Mouse (Mus musculus) myocyte (in vitro differentiated cells): ENCODE measurements at regions not wholly inside any gene's neighbourhood (a gene's known extent, or its start where the extent isn't known, plus 50 kb on each side); places are given as distances from the start of the nearest gene placed in this dataset.

ENCODE experiments used
- H3K27me3 ChIP-seq: one replicate; pipeline ENCODE4 v1.6.1; 2011; ENCODE audit not compliant: control insufficient read depth, insufficient read depth, insufficient read length
- H3K36me3 ChIP-seq: one replicate; pipeline ENCODE4 v1.6.1; 2011; ENCODE audit not compliant: control insufficient read depth, insufficient read depth
- H3K4me2 ChIP-seq: one replicate; pipeline ENCODE4 v1.6.1; 2011; ENCODE audit warnings: low read depth, control low read depth
- H3K4me3 ChIP-seq: one replicate; pipeline ENCODE4 v1.5.1; 2011; ENCODE audit warnings: mild to moderate bottlenecking, control low read depth, moderate library complexity
- H3K79me2 ChIP-seq: one replicate; pipeline ENCODE4 v1.6.1; 2011; ENCODE audit not compliant: control insufficient read depth, insufficient read depth
- H3ac ChIP-seq: one replicate; pipeline ENCODE4 v1.6.1; 2011; ENCODE audit not compliant: control insufficient read depth, insufficient read length
- CEBPB ChIP-seq: IDR thresholded peaks from 2 replicates; pipeline ENCODE4 v1.6.1; 2011; ENCODE audit warnings: mild to moderate bottlenecking, moderate library complexity; ENCODE audit not compliant: poor library complexity, insufficient read depth, severe bottlenecking
- E2F4 ChIP-seq: IDR thresholded peaks from one replicate; pipeline ENCODE4 v1.6.1; 2011; ENCODE audit warnings: mild to moderate bottlenecking, control low read depth, moderate library complexity; ENCODE audit not compliant: insufficient read depth
- MAX ChIP-seq: IDR thresholded peaks from one replicate; pipeline ENCODE4 v1.6.1; 2011; ENCODE audit warnings: low read depth, mild to moderate bottlenecking, control low read depth
- MYOD1 ChIP-seq, 3 experiments: IDR thresholded peaks; one replicate each; pipeline ENCODE4 v1.6.1; 2011; ENCODE audit warnings: control low read depth in 2 of 3, low read depth in 2 of 3, mild to moderate bottlenecking in 2 of 3, moderate library complexity in 1 of 3; ENCODE audit not compliant: insufficient read length in 2 of 3, control insufficient read depth in 1 of 3
- MYOG ChIP-seq, 3 experiments: IDR thresholded peaks; one replicate each; pipeline ENCODE4 v1.6.1; 2011; ENCODE audit warnings: control low read depth in 2 of 3, low read depth in 2 of 3, mild to moderate bottlenecking in 2 of 3; ENCODE audit not compliant: insufficient read length in 2 of 3, control insufficient read depth in 1 of 3, insufficient read depth in 1 of 3
- POLR2A ChIP-seq: IDR thresholded peaks from one replicate; pipeline ENCODE4 v1.6.1; 2011; ENCODE audit warnings: low read depth, mild to moderate bottlenecking, control low read depth, moderate library complexity; ENCODE audit not compliant: insufficient read length
- POLR2AphosphoS2 ChIP-seq: IDR thresholded peaks from one replicate; pipeline ENCODE4 v1.6.1; 2011; ENCODE audit warnings: low read depth, control low read depth; ENCODE audit not compliant: insufficient read length
- REST ChIP-seq: IDR thresholded peaks from one replicate; pipeline ENCODE4 v1.6.1; 2011; ENCODE audit warnings: mild to moderate bottlenecking, control low read depth, moderate library complexity; ENCODE audit not compliant: insufficient read depth, insufficient read length
- SRF ChIP-seq: IDR thresholded peaks from one replicate; pipeline ENCODE4 v1.6.1; 2011; ENCODE audit warnings: low read depth; ENCODE audit not compliant: control insufficient read depth, insufficient read length
- TCF12 ChIP-seq: IDR thresholded peaks from one replicate; pipeline ENCODE4 v1.6.1; 2011; ENCODE audit warnings: mild to moderate bottlenecking, control low read depth; ENCODE audit not compliant: poor library complexity, insufficient read depth, severe bottlenecking
- TCF3 ChIP-seq: IDR thresholded peaks from one replicate; pipeline ENCODE4 v1.6.1; 2011; ENCODE audit warnings: low read depth, control low read depth; ENCODE audit not compliant: insufficient read length
- USF1 ChIP-seq: IDR thresholded peaks from one replicate; pipeline ENCODE4 v1.6.1; 2011; ENCODE audit warnings: low read depth, mild to moderate bottlenecking, control low read depth, moderate library complexity

GRCm38 (mm10) chr3:133748756-133749737 is 204.1 kb upstream of the Tet2 start:
- Histone ChIP-seq H3K36me3 (no peaks in the 10 kb centered on the region), H3K79me2 (no peaks in the 10 kb centered on the region)
- TF ChIP-seq POLR2A (no peak), MYOG (IDR thresholded peaks at IDR 0.05; ENCODE audit: control insufficient read depth in 1 of 3, insufficient read depth in 1 of 3, insufficient read length in 2 of 3, low read depth in 2 of 3) (no peak), TCF12 (no peak), MYOD1 (IDR thresholded peaks at IDR 0.05; ENCODE audit: control insufficient read depth in 1 of 3, insufficient read length in 2 of 3, low read depth in 2 of 3) (no peak), SRF (no peak), REST (no peak)

DNA sequence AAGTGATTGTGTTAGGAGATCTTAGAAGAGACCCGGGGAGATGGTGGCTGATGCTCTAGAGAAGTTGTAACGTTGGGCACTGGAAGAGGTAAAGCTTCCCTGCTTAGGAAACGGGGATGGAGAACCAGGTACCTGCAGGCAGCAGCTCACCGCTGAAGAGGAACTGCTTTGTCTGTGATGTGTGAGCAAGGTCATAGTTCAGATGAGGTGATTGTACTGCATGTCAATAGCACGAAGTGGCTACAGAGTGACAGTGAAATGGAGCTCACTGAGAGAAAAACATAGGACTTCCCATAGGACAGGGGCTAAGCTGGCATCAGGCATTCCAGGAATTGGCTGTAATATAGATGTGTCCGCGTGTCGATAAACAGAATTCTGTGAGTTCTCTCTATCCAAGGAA is 205.1 kb upstream of the Tet2 start:
- no peak overlapping the region for H3K4me2 ChIP-seq
- no peaks in the 10 kb centered on the region for H3K36me3 ChIP-seq
- no peak overlapping the region for H3ac ChIP-seq
- no peaks in the 10 kb centered on the region for H3K27me3 ChIP-seq
- no peaks in the 10 kb centered on the region for H3K79me2 ChIP-seq
- TF ChIP-seq E2F4 (no peak), MYOD1 (IDR thresholded peaks at IDR 0.05; ENCODE audit: control insufficient read depth in 1 of 3, insufficient read length in 2 of 3, low read depth in 2 of 3) (no peak), TCF12 (no peak), TCF3 (no peak), USF1 (no peak), POLR2A (no peak), SRF (no peak), POLR2AphosphoS2 (no peak), MYOG (IDR thresholded peaks at IDR 0.05; ENCODE audit: control insufficient read depth in 1 of 3, insufficient read depth in 1 of 3, insufficient read length in 2 of 3, low read depth in 2 of 3) (no peak), MAX (no peak), REST (no peak), CEBPB (no peak)
- H3K4me3 ChIP-seq, result no peak overlapping the region

More at GRCm38 (mm10) chr3:133748756-133749737, 204.1 kb upstream of the Tet2 start:
- no peak overlapping the region for H3ac ChIP-seq
- no peaks in the 10 kb centered on the region for H3K27me3 ChIP-seq
- no peak overlapping the region for H3K4me2 ChIP-seq
- no peak overlapping the region for H3K4me3 ChIP-seq

GRCm38 (mm10) chr3:133750606-133751005 is 205.7 kb upstream of the Tet2 start:
- TF ChIP-seq MYOD1 (IDR thresholded peaks at IDR 0.05; ENCODE audit: control insufficient read depth in 1 of 3, insufficient read length in 2 of 3, low read depth in 2 of 3), result no peak
- H3K27me3 ChIP-seq, result no peaks in the 10 kb centered on the region
- H3K36me3 ChIP-seq, result no peaks in the 10 kb centered on the region
- H3K79me2 ChIP-seq, result no peaks in the 10 kb centered on the region
- no peak overlapping the region for H3ac ChIP-seq
- H3K4me3 ChIP-seq, result no peak overlapping the region
- no peak overlapping the region for H3K4me2 ChIP-seq

DNA sequence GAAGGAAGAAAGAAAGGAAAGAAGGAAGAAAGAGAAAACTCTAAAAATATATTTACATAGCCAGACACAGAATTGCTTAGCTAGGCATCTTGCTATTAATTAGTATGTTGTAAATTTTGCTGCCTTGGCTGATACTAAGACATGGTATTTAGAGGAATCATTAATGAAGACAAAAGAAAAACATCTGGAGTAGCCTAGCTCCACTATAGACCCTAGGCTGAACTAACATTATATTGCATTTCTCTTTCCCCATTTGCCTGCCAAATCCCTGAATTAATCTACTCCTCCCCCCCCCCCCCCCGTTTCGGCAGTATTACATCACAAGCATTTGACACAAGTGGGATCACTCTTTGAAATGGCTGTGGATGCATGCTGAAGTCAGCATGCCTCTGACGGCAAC is 206.1 kb upstream of the Tet2 start:
- H3K27me3 ChIP-seq, result no peaks in the 10 kb centered on the region
- H3K4me2 ChIP-seq, result no peak overlapping the region
- TF ChIP-seq USF1 (no peak), MYOD1 (IDR thresholded peaks at IDR 0.05; ENCODE audit: control insufficient read depth in 1 of 3, insufficient read length in 2 of 3, low read depth in 2 of 3) (no peak), CEBPB (no peak), POLR2A (no peak), REST (no peak), E2F4 (no peak), MYOG (IDR thresholded peaks at IDR 0.05; ENCODE audit: control insufficient read depth in 1 of 3, insufficient read depth in 1 of 3, insufficient read length in 2 of 3, low read depth in 2 of 3) (no peak), SRF (no peak), TCF12 (no peak), POLR2AphosphoS2 (no peak), MAX (no peak)
- H3K79me2 ChIP-seq, result no peaks in the 10 kb centered on the region
- no peak overlapping the region for H3ac ChIP-seq
- H3K4me3 ChIP-seq, result no peak overlapping the region
- H3K36me3 ChIP-seq, result no peaks in the 10 kb centered on the region

DNA sequence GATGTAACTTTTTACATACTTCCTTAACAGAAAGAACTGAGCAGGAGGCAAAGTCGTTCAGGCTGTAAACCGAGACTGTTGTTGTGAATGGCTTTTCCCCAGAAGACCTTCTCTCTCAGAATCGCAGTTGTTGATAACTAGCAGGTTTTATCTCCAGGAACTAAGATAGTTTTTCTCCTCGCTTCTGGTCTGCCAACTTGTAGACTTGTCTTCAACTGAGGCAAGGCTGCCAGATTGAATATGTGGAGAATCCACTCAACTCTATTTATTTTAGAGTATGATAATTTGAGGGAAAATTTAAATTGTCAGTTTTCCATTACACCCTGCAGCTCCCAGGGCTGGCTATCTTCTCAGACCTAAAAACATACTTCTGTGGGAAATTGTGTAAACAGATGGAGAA is 206.6 kb upstream of the Tet2 start:
- H3K36me3 ChIP-seq, result no peaks in the 10 kb centered on the region
- H3ac ChIP-seq, result no peak overlapping the region
- TF ChIP-seq CEBPB (no peak), REST (no peak), TCF3 (no peak), MYOG (IDR thresholded peaks at IDR 0.05; ENCODE audit: control insufficient read depth in 1 of 3, insufficient read depth in 1 of 3, insufficient read length in 2 of 3, low read depth in 2 of 3) (no peak), SRF (no peak), E2F4 (no peak), USF1 (no peak), POLR2A (no peak), MAX (no peak), TCF12 (no peak), MYOD1 (IDR thresholded peaks at IDR 0.05; ENCODE audit: control insufficient read depth in 1 of 3, insufficient read length in 2 of 3, low read depth in 2 of 3) (no peak), POLR2AphosphoS2 (no peak)
- H3K79me2 ChIP-seq, result no peaks in the 10 kb centered on the region
- no peaks in the 10 kb centered on the region for H3K27me3 ChIP-seq
- H3K4me2 ChIP-seq, result no peak overlapping the region
- H3K4me3 ChIP-seq, result no peak overlapping the region
